Mouse (Mus musculus): ENCODE data around the gene Stk32b.

DNA sequence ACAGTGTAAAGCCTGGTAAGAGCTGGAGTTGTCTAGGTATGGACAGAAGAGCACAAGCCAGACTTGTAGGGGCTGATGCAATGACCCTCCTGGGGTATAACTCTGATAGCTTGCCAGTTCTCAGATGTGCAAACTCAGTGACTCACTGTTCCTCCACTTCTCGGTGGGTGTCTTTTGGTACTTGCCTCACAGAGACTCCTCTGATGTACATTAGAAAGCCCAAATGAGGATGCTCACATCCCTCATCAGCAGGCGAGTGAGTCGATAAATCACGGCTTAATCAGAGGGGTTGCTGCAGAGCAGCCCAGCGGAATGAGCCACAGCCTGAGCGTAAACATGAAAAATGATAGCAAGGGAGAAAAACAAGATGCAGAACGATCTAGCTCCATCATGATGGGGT, 46.2 kb downstream of the Stk32b start:
- no peak for TF ChIP-seq CTCF (IDR thresholded peaks at IDR 0.05; ENCODE audit: low read depth, low read length)
- TF ChIP-seq POLR2AphosphoS5 (IDR thresholded peaks at IDR 0.05; ENCODE audit: insufficient replicate concordance, low read depth, low read length): no peak
- TF ChIP-seq GATA1 (IDR thresholded peaks at IDR 0.05; ENCODE audit: borderline replicate concordance, low read length): no peak
- no peak for TF ChIP-seq TAL1 (conservative IDR thresholded peaks at IDR 0.05; ENCODE audit: low read depth, low read length)
- TF ChIP-seq GATA2 (IDR thresholded peaks at IDR 0.05; ENCODE audit: borderline replicate concordance, low read depth, low read length): no peak
